Mouse (Mus musculus) splenic B cell, adult 2 months (primary cell): ENCODE measurements at regions not wholly inside any gene's neighbourhood (a gene's known extent, or its start where the extent isn't known, plus 50 kb on each side); places are given as distances from the start of the nearest gene placed in this dataset.

Source experiments
- DNase-seq: peaks from one replicate; pipeline ENCODE4 v3.0.0-alpha.2; 2011; ENCODE audit warnings: low read depth, low spot score
- H3K27me3 ChIP-seq: 2 replicates; pipeline ENCODE4 v1.6.1; 2012; ENCODE audit warnings: mild to moderate bottlenecking, low read length, moderate library complexity, mixed read lengths; ENCODE audit not compliant: control insufficient read depth, poor library complexity, insufficient read depth, severe bottlenecking
- H3K36me3 ChIP-seq: 2 replicates; pipeline ENCODE4 v1.6.1; 2012; ENCODE audit warnings: mild to moderate bottlenecking, low read length, moderate library complexity, mixed read lengths; ENCODE audit not compliant: control insufficient read depth, poor library complexity, insufficient read depth, severe bottlenecking

DNA sequence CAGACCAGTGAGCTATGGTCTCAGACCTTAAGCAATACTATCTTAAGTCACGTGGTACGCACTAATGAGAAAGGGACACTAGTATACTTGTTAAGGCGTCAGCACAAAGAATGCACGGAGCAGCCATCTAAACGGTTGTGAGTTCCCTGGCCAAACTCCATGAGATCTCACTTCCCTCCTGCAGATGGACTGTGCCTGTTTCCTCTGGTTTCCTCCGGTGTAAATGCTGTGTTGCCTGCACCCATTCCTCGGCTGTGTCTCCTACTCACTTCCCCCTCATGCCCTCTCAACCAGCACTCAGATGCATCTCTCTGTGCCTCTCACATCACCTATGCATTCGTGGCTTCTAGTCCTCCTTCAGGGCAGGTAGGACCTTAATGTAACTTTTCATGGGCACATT lies 291.9 kb upstream of the Cited2 start:
- Histone ChIP-seq H3K36me3 (no peaks in the 10 kb centered on the region), H3K27me3 (no peaks in the 10 kb centered on the region)
- no peak for DNase-seq

DNA sequence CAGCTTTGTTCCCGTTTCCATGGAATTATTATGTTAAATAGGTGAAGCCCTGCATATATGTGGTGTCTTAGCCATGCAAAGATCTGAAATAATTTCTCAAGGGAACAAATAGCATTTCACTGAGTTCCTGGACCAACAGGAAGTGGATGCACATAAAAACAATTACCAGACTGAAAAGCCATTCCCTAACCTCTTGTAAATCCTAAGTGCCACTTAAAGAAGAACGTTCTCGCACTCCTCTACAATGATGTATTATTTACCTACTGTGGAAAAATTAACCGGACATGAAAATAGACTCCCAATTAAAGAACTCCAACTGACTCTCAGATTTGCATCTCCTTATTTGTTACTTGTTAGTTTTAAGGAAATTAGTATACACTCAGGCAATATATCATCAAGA lies 288.9 kb upstream of the Cited2 start:
- no peak for DNase-seq
- Histone ChIP-seq H3K27me3 (no peaks in the 10 kb centered on the region), H3K36me3 (no peaks in the 10 kb centered on the region)

DNA sequence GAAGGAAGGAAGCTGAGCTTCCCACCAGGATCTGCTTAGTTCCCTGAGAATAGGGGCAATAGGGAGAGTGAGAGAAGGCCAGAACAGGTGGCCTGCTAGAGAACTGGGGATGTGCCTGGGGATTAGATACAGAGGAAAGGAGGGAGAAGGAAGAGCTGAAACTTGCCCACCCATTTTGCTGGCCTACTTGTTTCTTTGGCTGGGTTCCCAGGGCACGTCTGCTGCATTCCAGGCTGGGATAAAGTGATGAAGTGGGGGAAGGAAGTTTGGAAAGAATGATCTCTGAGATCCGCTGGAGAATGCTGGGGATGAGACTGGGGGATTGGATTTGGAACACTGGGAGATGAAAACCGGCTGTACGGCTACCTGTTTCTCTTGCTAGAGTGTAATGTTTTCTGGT lies 272.8 kb upstream of the Cited2 start:
- Histone ChIP-seq H3K27me3 (no peaks in the 10 kb centered on the region), H3K36me3 (no peaks in the 10 kb centered on the region)
- no peak for DNase-seq

DNA sequence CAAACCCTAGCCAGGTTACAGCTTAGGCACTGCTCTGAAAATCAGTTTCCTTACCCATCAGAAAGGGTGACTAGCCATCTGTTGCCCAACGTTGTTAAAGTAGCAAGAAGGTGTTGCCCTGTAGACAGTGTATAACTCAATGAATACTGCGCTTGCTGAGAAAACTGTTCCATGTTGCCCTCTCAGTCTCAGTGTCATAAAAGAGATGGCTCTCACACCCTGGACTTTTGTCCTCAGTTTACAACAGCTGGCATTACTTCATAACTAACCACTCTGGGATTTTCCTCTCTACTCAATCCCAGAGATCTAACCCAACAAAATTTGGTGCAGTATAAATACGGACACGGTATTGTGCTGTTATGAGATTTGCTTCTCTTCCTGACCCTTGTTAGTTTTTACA lies 252.1 kb upstream of the Cited2 start:
- Histone ChIP-seq H3K27me3 (no peaks in the 10 kb centered on the region), H3K36me3 (no peaks in the 10 kb centered on the region)
- DNase-seq, result no peak

DNA sequence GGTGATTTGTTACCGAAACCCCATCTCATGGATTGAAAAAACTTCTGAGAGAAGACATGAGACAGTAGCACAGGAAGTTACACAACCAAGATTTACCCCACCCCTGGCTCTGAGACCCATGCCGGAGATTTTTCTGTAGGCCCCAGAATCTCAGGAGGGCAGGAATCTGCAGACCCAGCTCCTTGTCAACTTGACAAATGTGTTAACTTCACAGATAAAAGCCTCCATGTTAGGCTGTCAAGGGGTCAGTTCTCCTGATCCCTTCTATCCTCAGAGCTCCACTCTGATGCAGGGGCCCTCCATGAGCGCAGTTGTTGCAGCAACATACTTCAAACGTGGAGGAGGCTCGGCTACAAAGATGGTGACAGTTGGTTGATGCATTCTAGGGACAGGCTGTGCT lies 250.5 kb upstream of the Cited2 start:
- Histone ChIP-seq H3K27me3 (no peaks in the 10 kb centered on the region), H3K36me3 (no peaks in the 10 kb centered on the region)
- DNase-seq, result no peak

DNA sequence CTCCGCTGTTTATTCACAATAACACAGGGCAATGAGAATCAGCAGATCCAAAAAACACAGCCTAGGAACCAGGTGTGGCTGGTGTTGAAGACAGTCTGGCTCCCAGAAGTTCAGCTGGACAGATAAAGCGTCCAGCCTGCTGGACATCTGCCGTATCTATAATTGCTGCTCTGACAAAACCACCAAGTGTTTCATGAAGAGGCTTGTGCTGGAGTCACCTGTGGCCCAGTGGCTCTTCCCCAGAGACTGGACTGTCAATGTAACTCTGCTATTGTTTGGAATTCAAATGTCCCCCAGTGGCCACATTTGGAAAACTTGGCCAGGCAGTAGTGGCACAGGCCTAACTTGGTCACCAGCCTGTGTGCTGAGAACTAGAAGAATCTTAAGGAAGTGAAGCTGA lies 247.0 kb upstream of the Cited2 start:
- Histone ChIP-seq H3K27me3 (no peaks in the 10 kb centered on the region), H3K36me3 (no peaks in the 10 kb centered on the region)
- no peak for DNase-seq

DNA sequence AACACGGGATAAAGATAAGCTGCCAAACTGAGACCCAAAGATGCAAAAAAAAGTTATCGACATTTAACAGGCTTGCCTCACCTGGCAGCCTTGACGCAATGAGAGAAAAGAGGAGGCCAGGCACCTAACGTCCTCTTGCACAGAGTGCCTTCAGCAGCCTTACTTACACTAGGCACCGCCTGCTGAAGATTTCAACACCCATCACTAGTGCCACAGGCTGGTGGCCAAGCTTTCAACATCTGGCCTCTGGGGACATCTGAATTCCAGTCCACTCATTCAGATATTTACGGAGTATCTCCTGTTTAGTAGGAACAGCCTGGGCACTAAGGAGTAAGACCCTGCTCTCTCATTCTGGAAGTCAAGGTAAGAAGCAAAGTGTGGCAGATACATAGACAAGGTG lies 246.3 kb upstream of the Cited2 start:
- no peak for DNase-seq
- Histone ChIP-seq H3K36me3 (no peaks in the 10 kb centered on the region), H3K27me3 (no peaks in the 10 kb centered on the region)

DNA sequence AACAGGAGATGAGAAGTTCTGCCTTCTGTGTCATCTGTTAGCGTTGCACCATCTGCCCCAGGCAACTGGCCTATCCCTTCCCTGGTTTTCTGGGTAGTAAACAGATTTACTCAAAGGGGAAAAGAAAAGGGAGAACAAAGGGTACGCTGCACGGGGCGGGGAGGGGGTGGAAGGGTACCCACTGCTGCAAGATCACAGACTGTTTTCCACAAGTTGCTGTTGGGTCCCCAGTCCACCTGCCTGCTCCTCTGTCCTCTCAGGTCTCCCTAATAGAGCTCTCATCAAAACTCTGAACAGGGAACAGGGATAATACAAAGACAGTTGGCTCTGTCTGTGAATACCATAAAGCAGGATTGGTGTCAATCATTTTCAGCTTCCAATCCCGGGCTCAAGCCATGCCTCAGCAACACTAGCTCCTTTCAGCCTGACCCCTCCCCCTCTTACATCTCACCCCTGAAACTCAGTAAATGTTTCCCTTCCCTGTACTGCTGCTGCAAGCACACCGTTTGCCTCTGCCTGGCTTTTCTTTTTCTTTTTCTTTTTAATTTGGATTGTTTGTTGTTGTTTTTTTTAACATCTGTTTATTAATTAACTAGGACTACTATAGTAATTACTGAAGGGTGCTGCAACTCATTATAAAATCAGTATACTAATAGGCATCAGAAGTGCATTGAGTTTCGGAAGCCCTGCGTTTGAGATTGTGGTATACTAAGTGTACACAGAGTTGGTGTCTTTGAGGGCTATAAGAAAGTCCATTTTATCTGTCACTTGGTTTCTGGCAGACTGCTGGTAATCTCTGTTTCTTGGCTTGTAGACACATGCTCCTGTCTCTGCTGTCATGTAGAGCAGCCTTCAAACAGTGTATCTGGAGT lies 244.0 kb upstream of the Cited2 start:
- no peak for DNase-seq
- H3K27me3 ChIP-seq, result no peaks in the 10 kb centered on the region
- H3K36me3 ChIP-seq, result no peaks in the 10 kb centered on the region

DNA sequence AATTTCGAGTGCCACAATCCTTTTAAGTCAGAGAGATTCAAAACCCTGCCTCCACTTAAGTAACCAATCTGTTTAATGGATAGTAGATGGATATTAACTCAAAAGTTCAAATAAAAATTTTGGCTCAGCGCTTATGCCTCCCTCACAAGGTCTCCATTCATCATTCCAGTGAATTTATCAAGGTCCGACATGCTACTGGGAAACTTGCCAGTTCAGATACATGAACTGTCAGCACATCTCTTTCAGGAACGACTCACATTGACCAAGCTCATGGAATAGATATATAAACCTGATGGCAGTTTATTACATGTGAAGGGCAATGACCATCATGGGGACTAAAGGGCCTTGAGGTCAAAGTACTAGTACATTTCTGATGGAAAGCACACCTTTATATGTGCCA lies 240.3 kb upstream of the Cited2 start:
- no peak for DNase-seq
- H3K27me3 ChIP-seq, result no peaks in the 10 kb centered on the region
- no peaks in the 10 kb centered on the region for H3K36me3 ChIP-seq

DNA sequence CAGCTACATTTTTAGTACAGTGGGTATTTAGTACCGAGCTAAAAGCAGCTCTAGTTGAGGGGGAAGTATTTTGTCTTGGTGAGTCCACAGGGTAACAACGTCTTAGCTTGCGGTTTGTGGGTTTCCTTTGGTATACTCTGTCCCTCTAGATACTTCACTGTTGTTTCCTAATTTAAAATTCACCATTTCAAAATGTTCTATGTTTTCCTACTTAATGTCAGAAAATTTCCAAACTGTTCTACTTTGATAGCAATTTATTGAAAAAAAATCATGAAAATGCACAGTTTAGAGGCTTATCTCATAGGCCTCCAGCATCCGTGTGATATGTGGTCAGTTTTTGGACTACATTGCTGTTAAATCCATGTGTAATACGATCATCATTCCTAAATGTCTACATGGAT lies 238.0 kb upstream of the Cited2 start:
- Histone ChIP-seq H3K36me3 (no peaks in the 10 kb centered on the region), H3K27me3 (no peaks in the 10 kb centered on the region)
- peak; percentile 51 for DNase-seq

DNA sequence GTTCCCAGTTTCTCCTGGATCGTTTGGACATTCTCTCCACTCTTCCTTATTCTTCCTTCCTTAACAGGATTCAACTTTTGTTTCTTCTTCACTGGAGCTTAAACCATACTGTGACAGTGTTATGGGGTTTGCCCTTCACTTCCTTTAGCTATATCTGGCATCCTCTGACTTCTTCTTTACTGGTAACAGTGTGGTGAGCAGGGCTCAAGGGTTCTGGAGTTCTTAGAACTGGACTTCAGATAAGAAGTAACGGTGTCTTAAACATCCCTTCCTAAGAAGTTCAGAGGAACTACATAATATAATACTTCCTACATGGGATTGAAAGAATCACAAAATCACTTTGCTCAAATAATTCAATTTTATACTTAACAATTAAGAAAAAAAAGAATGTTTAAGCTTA lies 237.5 kb upstream of the Cited2 start:
- H3K36me3 ChIP-seq, result no peaks in the 10 kb centered on the region
- no peaks in the 10 kb centered on the region for H3K27me3 ChIP-seq
- DNase-seq, result peak; percentile 44

DNA sequence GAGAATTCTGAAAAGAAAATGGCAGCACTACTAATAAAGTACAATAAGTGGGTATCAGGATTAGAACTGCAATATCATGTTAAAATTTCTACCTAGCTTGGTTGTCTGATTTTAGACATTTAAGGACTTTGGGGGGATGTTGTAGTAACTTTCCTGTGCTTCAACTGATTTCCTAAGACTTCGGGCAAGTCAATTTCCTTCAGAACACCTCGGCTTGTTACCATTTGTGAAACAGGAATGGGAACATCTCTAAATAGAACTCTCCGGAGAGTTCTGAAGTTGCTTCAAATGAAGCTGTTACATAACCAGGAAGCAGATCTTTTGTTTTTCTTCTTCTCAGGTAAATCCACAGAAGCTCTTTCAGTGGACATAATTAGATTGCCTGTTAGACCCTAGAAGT lies 237.0 kb upstream of the Cited2 start:
- Histone ChIP-seq H3K27me3 (no peaks in the 10 kb centered on the region), H3K36me3 (no peaks in the 10 kb centered on the region)
- DNase-seq, result no peak

DNA sequence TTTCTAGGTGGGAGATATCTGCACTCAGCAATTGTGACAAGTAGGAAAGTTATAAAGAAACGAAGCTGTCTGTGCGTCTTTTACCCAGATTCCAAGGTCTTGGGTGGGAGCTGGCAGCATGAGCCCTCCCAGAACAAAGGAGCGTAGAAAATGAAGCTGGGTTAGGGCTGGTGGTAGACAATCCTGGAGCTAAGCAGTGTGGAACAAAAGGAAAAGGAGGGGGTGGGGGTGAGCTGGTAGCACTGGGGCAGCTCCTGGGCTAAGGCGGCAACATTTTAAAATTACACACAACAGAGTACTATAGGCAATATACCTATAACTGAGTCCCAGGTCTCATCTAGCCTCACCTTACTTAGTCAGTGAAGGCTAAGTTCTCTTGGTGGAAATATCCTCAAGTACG lies 235.6 kb upstream of the Cited2 start:
- DNase-seq, result no peak
- Histone ChIP-seq H3K27me3 (no peaks in the 10 kb centered on the region), H3K36me3 (no peaks in the 10 kb centered on the region)

DNA sequence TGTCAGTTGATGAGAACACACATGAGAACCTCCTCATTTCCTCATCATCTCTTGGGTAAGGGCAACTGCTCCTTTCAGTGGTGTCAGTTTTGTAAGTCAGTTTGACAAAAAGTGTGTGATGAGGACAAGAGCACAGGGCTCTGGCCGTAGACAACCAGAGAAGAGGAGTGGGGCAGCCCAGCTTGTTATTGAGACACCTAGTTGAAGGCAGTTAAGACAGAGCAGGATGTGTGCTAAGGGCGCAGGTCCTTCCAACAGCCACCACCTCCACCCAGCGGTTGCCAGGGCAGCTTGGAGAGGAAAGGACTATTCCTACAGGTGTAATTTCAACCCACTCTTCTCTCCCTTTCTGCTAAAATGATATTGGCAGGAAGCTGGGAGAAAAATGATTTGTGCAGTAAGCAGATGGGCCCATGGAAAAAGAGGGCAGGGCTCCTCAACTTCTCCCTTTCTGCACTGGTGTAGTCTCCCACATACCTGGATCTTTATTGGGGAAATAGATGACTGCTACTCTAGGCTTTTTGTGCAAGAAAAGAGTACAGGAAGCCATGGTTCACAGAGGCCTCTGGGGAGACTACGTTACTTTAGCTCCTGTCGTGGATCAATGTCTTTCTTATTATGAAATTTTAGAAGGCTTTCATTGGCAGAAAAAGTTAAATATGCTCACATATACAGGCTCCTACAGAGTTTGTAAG lies 231.3 kb upstream of the Cited2 start:
- no peaks in the 10 kb centered on the region; the same call in 1 of the 2 replicates for H3K27me3 ChIP-seq
- no peaks in the 10 kb centered on the region for H3K36me3 ChIP-seq
- DNase-seq, result no peak

DNA sequence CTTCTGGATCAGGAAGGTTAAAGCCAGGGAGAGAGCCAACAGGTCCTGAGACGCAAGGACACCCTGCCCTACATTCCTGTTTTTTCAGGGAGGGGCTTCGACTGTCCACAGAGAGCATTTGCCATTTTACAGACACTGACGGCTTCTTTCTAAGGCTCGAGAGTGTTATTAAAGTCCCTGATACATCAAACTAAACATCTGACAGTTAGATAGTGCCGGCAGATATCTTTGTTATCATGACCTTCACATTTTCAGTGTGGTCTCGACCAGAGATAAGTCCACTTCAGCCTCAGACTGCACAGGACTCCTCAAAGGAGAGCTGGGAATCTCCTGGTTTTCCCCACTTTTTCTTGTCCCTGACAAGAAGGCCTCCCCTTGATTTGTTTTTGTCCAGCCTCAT lies 229.9 kb upstream of the Cited2 start:
- no peak for DNase-seq
- H3K27me3 ChIP-seq, result no peaks in the 10 kb centered on the region; the same call in 1 of the 2 replicates
- H3K36me3 ChIP-seq, result no peaks in the 10 kb centered on the region
